Mouse (Mus musculus) forebrain, postnatal 0 days (tissue): ENCODE data around the gene Stx8. TPM values are rescaled to one million over a fixed set of nuclear protein-coding genes. Genes with fewer than 3 reads are reported as not detected.
A peak's percentile ranks its signal among the peaks of the same experiment; 100 is the strongest.

Source experiments
- ATAC-seq: fragments of 200-750 bp; cut with Nextera tagmentation; 2 replicates; pipeline ENCODE4 v1.8.0; 2017; ENCODE audit warnings: mild to moderate bottlenecking, moderate library complexity
- DNase-seq: peaks from one replicate; pipeline ENCODE4 v3.0.0-alpha.2; 2015
- H3K27ac ChIP-seq: fragments of 300-500 bp; sonication (generic); 2 replicates; pipeline ENCODE4 v1.5.1; 2014; ENCODE audit warnings: low read depth, mild to moderate bottlenecking, antibody characterized with exemption, low read length, moderate library complexity, mixed read lengths
- H3K27me3 ChIP-seq: fragments of 300-500 bp; sonication (generic); 2 replicates; pipeline ENCODE4 v1.6.1; 2014; ENCODE audit warnings: mild to moderate bottlenecking, low read length, mixed read lengths; ENCODE audit not compliant: insufficient read depth
- H3K36me3 ChIP-seq: fragments of 300-500 bp; sonication (generic); 2 replicates; pipeline ENCODE4 v1.6.1; 2014; ENCODE audit warnings: mild to moderate bottlenecking, moderate library complexity; ENCODE audit not compliant: insufficient read depth
- H3K4me1 ChIP-seq: fragments of 300-500 bp; sonication (generic); 2 replicates; pipeline ENCODE4 v1.6.1; 2014; ENCODE audit warnings: antibody characterized with exemption; ENCODE audit not compliant: insufficient read depth
- H3K4me2 ChIP-seq: fragments of 300-500 bp; sonication (generic); 2 replicates; pipeline ENCODE4 v1.6.1; 2014; ENCODE audit warnings: low read depth, mild to moderate bottlenecking, moderate library complexity
- H3K4me3 ChIP-seq: fragments of 300-500 bp; sonication (generic); 2 replicates; pipeline ENCODE4 v1.5.1; 2014; ENCODE audit warnings: low read depth, low read length, mixed read lengths
- H3K9ac ChIP-seq: fragments of 300-500 bp; sonication (generic); 2 replicates; pipeline ENCODE4 v1.6.1; 2014; ENCODE audit warnings: mild to moderate bottlenecking
- H3K9me3 ChIP-seq: fragments of 300-500 bp; sonication (generic); 2 replicates; pipeline ENCODE4 v1.6.1; 2016; ENCODE audit warnings: low read length
- CTCF ChIP-seq: sonication (generic); IDR thresholded peaks from 2 replicates; pipeline ENCODE4 v1.5.1; 2016; ENCODE audit warnings: antibody characterized with exemption, control low read depth, low read depth
- WGBS: fragments of 180-500 bp; shearing (Covaris S2); extraction: QIAGEN DNeasy Blood & Tissue Kit; methylation state at CpG from one replicate; pipeline ENCODE4 v1.1.7; 2014; 5-methylcytosine and 5-hydroxymethylcytosine counted together
- polyA plus RNA-seq: library from polyadenylated mRNA; unstranded; fragments of >200 nt; fragmentation: Nextera tagmentation; extraction: Ambion mirVana; gene quantifications from 2 replicates; pipeline ENCODE4 v1.2.1, GENCODE M21; 2015
- total RNA-seq: library from RNA; depleted of rRNA; stranded (reverse); fragments of >200 nt; gene quantifications from 2 replicates; pipeline ENCODE4 v1.2.3, GENCODE M21; 2014

Gene Stx8
- total and polyA plus RNA-seq, 2 experiments from 2014 or later: 11.1 to 67.8 TPM

DNA sequence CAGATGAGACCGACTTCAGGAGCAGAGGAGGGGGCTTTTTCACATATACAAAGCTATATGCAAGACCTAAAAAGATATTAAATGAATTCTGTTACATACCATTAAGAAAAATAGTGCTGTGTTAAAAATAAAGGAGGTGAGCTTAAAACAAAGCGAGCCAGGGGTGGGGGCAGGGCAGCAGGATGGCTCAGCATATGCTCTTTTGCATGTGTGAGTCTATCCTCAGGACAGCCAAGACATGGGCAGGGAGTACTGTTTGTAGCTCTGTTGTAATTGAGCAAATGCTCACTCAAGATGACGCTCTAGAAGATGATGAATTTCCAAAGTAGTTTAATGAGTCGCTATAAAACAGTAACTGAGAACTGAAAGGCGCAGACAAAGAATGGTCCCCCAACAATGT, 198.4 kb downstream of the Stx8 start:
- H3K27ac ChIP-seq: no peak overlapping the region
- H3K27me3 ChIP-seq: no peaks in the 10 kb centered on the region
- 65% methylated on average over 5 of the region's 5 CpGs for whole genome bisulfite sequencing
- DNase-seq: peak; percentile 24
- no peaks in the 10 kb centered on the region for H3K36me3 ChIP-seq
- no peaks in the 10 kb centered on the region for H3K4me1 ChIP-seq
- H3K9me3 ChIP-seq: no peaks in the 10 kb centered on the region
- peak; percentile 48; the same call in 1 of the 2 replicates for ATAC-seq
- H3K4me2 ChIP-seq: no peak overlapping the region
- H3K4me3 ChIP-seq: no peak overlapping the region
- no peak for TF ChIP-seq CTCF
- H3K9ac ChIP-seq: no peak overlapping the region

DNA sequence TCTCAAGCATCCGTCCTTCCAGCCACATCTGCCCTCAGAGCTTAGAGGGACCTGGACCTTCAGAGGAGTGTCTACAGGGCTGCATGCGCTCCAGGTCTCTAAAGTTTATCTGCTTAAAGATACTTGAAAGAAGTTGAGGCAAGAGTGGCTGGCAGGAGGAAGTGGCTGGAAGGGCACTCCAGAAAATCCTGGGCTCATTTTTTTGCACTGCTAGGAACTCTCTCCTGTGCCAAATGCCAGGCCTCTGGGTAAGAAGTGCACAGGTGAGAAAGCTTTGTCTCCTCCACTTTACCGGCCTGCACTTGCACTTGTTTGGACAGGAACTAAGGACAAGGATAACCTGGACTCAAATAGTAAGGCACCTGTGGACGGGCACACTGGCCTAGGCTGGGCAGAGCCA, 202.4 kb downstream of the Stx8 start:
- Histone ChIP-seq H3K9me3 (no peaks in the 10 kb centered on the region), H3K36me3 (no peaks in the 10 kb centered on the region), H3K4me3 (no peak overlapping the region), H3K9ac (no peak overlapping the region), H3K4me2 (no peak overlapping the region), H3K27ac (no peak overlapping the region), H3K4me1 (no peaks in the 10 kb centered on the region), H3K27me3 (no peaks in the 10 kb centered on the region)
- TF ChIP-seq CTCF: no peak
- DNase-seq: no peak
- no peak for ATAC-seq
- 85% methylated on average over 4 of the region's 4 CpGs for WGBS

DNA sequence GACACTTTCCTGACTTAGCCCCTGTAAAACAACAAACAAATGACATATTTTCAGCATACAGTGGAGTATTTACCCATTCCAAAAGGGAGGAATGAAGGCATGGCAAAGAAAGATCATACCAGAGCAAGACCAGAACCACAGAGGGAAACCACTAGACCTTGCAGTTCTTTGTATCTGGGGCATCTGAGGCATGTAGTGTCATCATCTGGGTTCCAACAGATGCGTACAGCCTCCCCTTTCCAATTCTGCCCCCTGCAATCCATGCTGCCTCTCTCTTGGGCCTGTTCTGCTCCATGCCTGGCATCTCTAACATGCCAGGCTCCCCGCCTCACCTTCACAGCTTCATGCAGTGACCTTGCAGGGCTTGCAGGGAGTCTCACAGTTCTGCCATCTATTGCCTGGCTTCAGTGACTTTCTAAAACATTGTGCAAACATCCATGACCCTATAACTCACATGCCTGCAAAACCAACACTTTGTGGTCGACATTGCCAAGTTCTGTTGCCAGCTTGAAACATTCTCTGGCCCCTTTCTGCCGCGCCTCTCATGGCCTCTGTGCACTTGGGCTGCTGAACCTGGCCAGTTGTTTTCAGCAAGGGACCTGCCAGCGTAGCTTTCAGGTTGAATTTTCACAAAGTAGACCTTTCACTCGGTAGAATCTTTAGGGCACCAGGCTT, 206.1 kb downstream of the Stx8 start:
- 89% methylated on average over 7 of the region's 7 CpGs for WGBS
- H3K9me3 ChIP-seq: no peaks in the 10 kb centered on the region
- no peak overlapping the region for H3K4me3 ChIP-seq
- no peaks in the 10 kb centered on the region for H3K27me3 ChIP-seq
- H3K9ac ChIP-seq: no peak overlapping the region
- H3K27ac ChIP-seq: no peak overlapping the region
- DNase-seq (no peak), ATAC-seq (no peak)
- H3K36me3 ChIP-seq: no peaks in the 10 kb centered on the region
- no peak overlapping the region for H3K4me2 ChIP-seq
- no peaks in the 10 kb centered on the region for H3K4me1 ChIP-seq
- no peak for TF ChIP-seq CTCF

DNA sequence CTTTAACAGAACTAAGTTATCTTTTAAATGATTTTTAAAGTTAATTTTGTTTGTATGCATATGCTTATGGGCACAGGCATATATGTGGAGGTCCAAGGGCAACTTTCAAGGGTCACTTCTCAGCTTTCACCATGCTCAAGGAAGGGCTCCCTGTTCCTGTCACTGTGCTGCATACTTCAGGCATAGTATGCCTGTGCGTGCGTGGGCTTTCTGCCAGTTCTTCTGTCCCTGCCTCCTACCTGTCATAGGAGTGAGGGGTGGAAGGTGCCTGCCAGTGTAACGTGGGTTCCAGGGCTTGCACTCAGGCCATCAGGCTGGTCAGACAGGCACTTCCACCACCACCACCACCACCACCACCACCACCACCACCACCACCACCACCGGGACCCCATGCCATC, 206.7 kb downstream of the Stx8 start:
- H3K4me2 ChIP-seq: no peak overlapping the region
- no peak for ATAC-seq
- WGBS: 67% methylated on average over 4 of the region's 4 CpGs

DNA sequence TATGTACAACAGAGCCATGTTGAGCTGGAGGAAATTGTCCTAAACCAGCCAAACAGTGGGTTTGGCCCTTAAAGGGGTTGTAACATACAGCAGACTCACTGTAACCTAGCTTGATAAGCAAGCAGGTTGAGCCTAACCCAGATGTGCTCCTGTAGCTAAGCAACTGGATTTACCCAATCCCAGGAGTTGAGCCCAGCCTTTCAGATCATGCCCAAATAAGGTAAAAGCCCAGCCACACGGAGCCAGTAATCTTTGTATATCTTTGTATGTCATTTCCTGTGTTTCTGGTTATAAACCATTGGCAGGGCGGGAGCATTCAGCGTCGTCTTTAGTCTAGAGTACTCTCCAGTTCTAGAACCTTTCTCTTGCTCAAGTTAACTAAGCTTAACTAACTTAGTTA, 210.6 kb downstream of the Stx8 start:
- H3K9ac ChIP-seq: no peak overlapping the region
- TF ChIP-seq CTCF: no peak
- H3K4me3 ChIP-seq: no peak overlapping the region
- no peaks in the 10 kb centered on the region for H3K9me3 ChIP-seq
- H3K4me2 ChIP-seq: no peak overlapping the region
- ATAC-seq: no peak
- H3K36me3 ChIP-seq: no peaks in the 10 kb centered on the region
- H3K4me1 ChIP-seq: peaks cover 5% of the 10 kb centered on the region; the same call in 1 of the 2 replicates
- WGBS: 82% methylated on average over 4 of the region's 4 CpGs
- no peak overlapping the region for H3K27ac ChIP-seq
- no peaks in the 10 kb centered on the region for H3K27me3 ChIP-seq
- no peak for DNase-seq

More for the DNA sequence above, 206.7 kb downstream of the Stx8 start:
- Histone ChIP-seq H3K9me3 (no peaks in the 10 kb centered on the region), H3K36me3 (no peaks in the 10 kb centered on the region), H3K9ac (no peak overlapping the region), H3K4me1 (peaks cover under 1% of the 10 kb centered on the region; the same call in 1 of the 2 replicates), H3K27me3 (no peaks in the 10 kb centered on the region), H3K27ac (no peak overlapping the region), H3K4me3 (no peak overlapping the region)
- no peak for TF ChIP-seq CTCF
- DNase-seq: no peak

DNA sequence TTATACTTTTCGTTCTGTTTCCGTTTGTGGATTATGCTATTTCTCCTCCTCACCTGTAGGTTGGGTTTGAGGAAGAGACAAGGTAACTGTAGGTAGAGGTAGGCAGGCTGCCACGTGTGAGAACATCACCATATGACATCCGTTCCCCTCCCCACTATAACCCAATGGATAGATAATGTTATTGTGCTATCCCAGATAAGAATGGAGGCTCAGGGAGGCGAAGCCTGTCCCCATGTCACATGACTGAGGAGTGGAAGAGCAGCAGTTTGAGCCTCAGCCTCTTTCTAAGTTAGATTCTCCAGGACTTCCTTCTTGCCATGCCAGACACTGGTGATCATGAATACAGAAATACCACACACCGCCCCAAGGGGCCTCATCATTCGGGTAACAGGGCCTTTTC, 211.4 kb downstream of the Stx8 start:
- no peak for ATAC-seq
- no peak overlapping the region for H3K9ac ChIP-seq

DNA sequence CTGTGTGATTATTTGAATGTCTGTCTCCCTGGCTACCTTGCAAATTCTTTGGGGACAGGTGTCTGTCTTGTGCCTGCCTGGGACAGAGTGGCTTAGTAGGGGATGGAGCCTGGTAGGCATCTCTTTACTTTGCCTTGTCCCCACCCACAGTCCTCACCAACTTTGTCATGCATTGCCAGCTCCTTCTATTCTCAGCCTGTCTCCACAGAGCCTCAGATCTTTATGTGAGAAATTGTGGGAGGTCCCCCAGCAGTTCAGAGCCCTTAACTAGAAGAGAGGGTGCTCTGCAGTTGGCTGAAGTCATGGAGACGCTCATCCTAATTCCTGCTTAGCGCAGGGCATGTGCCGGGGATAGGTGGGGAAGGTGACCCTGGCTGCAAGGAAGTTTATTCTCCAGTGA, 219.7 kb downstream of the Stx8 start:
- Histone ChIP-seq H3K9me3 (no peaks in the 10 kb centered on the region), H3K4me3 (no peak overlapping the region), H3K4me1 (no peaks in the 10 kb centered on the region), H3K27ac (no peak overlapping the region), H3K27me3 (no peaks in the 10 kb centered on the region), H3K4me2 (no peak overlapping the region), H3K9ac (no peak overlapping the region), H3K36me3 (no peaks in the 10 kb centered on the region)
- ATAC-seq (no peak), DNase-seq (no peak)
- no peak for TF ChIP-seq CTCF
- WGBS: 92% methylated on average over 3 of the region's 3 CpGs

More for the DNA sequence above, 211.4 kb downstream of the Stx8 start:
- H3K9me3 ChIP-seq: no peaks in the 10 kb centered on the region
- peaks cover 5% of the 10 kb centered on the region; the same call in 1 of the 2 replicates for H3K4me1 ChIP-seq
- no peak overlapping the region for H3K4me2 ChIP-seq
- no peaks in the 10 kb centered on the region for H3K27me3 ChIP-seq
- TF ChIP-seq CTCF: no peak
- no peak overlapping the region for H3K27ac ChIP-seq
- no peak for DNase-seq
- H3K36me3 ChIP-seq: no peaks in the 10 kb centered on the region
- H3K4me3 ChIP-seq: no peak overlapping the region
- 80% methylated on average over 7 of the region's 7 CpGs for WGBS
